Mouse (Mus musculus) bone marrow macrophage, adult 2 months (primary cell): ENCODE measurements around the gene Gm21976. TPM values are rescaled to one million over a fixed set of nuclear protein-coding genes. Genes with fewer than 3 reads are reported as not detected.
A peak's percentile ranks its signal among the peaks of the same experiment; 100 is the strongest.

Experiments used
- H3K27ac ChIP-seq: 2 replicates; pipeline ENCODE4 v1.5.1; 2012; ENCODE audit warnings: low read depth, low read length; ENCODE audit not compliant: insufficient read depth
- H3K4me1 ChIP-seq: 2 replicates; pipeline ENCODE4 v1.6.1; 2012; ENCODE audit warnings: low read length; ENCODE audit not compliant: control insufficient read depth, insufficient read depth
- H3K4me3 ChIP-seq: 2 replicates; pipeline ENCODE4 v1.5.1; 2012; ENCODE audit warnings: mild to moderate bottlenecking, low read length, moderate library complexity; ENCODE audit not compliant: insufficient read depth
- CTCF ChIP-seq: IDR thresholded peaks from 2 replicates; pipeline ENCODE4 v1.5.1; 2012; ENCODE audit warnings: low read depth, mild to moderate bottlenecking, low read length, moderate library complexity
- POLR2A ChIP-seq: IDR thresholded peaks from 2 replicates; pipeline ENCODE4 v1.6.1; 2012; ENCODE audit warnings: mild to moderate bottlenecking, low read depth, low read length, borderline replicate concordance
- polyA plus RNA-seq: library from polyadenylated mRNA; stranded (reverse); fragments of >200 nt; gene quantifications from 2 replicates; pipeline ENCODE4 v1.2.4, GENCODE M21; 2012; ENCODE audit not compliant: missing spikeins, insufficient read depth, insufficient read length

Gm21976 gene
- not detected in 2 replicates for polyA plus RNA-seq

DNA sequence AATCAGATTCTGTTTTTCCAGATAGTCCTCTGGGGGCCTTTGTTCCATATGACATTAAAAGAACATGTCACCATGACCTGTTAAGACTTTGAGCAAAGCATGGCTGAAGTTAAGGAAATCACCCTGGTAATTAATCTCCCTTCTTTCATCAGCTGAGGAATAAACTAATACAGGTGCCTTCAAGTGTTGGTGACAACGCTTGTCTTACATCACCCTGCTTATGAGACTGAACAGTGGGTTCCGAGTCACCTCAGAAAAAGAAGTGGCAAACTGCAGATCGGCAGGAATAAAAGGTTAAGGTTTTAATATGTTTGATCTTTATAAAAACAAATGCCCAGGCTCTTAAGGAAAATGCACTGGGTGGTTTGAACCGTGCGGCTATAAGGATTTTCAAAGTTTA, at the start of gene Gm21976:
Gene Gm21976, plus strand, starts transcription at position 202 of the 400 bp plus-strand sequence.
- Histone ChIP-seq H3K4me3 (no peak within 1 kb of the TSS), H3K4me1 (no peaks in the 10 kb centered on the region), H3K27ac (no peak within 1 kb of the TSS)
- TF ChIP-seq POLR2A, result no peak
- no peak for TF ChIP-seq CTCF

DNA sequence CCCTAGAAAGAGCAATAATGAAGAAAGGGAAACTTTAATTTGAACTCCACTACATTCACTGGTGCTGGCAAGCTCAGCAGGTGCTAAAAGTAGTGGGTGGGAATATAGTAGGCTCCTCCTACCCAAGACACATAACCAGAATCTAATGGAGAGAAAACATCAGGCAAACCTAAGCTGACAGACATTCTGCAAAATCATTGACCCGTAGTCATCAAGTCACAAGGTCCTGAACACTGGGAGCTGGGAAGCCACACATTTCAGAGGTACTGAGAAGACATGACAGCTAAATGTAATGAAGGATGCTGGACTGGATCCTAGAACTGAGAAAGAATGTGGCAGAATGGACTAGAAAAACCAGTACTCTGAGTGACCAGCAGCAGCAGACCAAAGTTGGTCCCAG, 49.2 kb upstream of the Gm21976 start:
- H3K4me3 ChIP-seq, result no peak overlapping the region
- TF ChIP-seq CTCF (no peak), POLR2A (no peak)
- no peak overlapping the region for H3K27ac ChIP-seq
- no peaks in the 10 kb centered on the region for H3K4me1 ChIP-seq

DNA sequence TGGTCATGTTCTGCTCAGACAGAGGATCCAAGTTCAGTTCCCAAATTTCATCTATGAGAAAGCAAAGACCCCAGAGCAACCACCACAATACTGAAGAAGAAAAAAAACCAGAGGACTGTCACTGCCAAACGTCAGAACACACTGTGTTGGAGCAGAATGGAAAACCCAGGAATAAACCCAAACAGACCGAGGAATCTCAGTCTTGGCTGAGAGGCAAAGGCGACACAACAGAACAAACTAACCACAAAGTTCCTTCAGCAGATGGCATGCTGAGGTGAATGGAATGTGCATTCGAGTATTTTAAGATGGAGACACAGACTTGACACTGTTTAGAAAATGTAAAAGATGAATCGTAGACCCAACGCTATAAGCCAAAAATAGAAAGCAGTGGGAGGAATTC, 44.2 kb upstream of the Gm21976 start:
- Histone ChIP-seq H3K4me3 (no peak overlapping the region), H3K4me1 (no peaks in the 10 kb centered on the region), H3K27ac (no peak overlapping the region)
- TF ChIP-seq CTCF (no peak), POLR2A (no peak)

DNA sequence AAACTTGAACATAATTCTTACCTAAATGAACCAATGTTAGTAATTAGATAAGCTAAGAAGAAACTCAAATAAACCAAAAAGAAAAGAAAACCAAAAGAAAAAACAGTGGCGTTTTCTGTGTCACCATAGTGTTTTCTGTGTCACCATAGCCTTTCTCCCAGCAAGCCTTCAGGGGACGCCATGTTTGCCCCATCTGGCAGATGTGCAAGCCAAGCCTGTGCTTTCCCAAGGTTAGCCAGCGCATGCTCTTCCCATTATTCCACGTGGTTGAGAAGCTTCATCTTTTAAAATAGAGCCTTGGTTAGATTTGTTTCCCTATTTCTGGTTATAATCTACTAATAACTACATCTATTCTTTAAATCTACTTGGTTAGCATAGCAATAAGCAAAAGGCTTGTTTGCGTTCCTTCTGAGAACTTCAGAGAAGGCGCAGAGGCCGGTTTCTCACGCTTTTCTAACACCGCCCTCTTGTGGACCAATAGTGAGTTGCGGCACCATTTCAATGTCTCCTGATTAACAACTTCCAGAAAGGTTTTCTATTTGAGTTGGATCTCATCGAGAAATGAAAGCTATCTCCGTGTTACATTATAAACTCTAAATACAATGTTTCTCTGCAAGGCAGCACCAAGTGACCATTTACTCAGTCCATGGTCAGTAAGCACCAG, 39.6 kb upstream of the Gm21976 start:
- no peak overlapping the region for H3K27ac ChIP-seq
- peaks cover 4% of the 10 kb centered on the region for H3K4me1 ChIP-seq
- no peak overlapping the region for H3K4me3 ChIP-seq
- TF ChIP-seq CTCF, result peak; percentile 58
- TF ChIP-seq POLR2A, result no peak

DNA sequence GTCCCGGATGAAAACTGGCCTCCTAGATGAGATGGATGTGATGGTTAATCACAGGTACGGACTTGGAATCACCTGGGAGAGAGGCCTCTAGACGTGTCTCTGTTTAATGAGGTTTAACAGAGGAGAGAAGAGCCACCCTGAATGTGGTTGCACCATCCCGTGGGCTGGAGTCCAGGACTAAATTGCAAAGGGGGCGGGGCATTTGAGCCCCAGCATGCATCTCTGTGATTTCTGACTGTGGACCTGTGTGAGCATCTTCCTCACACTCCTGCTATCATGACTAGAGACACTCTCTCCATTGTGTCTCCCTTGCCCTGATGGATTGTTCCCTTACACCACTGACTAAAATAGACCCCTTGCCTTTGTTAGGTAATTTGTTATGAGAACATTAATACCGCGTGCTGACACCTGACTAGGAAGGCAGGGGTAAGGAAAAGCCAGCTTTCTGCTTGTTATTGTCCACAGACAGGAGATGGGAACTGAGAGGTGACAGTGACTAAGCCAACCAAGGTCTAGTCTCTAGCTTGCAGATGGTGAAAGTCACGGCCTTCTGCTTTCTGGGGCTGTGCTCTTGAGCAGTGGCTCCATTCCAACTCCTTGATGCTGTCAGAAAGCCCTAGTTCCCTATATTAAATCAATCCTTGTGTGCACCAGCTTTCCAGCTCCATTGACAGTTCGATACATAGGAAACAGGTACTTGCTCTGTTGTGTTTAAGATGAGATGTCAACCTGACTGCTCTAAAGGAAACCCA, 38.0 kb upstream of the Gm21976 start:
- H3K4me1 ChIP-seq, result peaks cover 4% of the 10 kb centered on the region
- H3K27ac ChIP-seq, result no peak overlapping the region
- H3K4me3 ChIP-seq, result no peak overlapping the region
- TF ChIP-seq CTCF (no peak), POLR2A (no peak)

DNA sequence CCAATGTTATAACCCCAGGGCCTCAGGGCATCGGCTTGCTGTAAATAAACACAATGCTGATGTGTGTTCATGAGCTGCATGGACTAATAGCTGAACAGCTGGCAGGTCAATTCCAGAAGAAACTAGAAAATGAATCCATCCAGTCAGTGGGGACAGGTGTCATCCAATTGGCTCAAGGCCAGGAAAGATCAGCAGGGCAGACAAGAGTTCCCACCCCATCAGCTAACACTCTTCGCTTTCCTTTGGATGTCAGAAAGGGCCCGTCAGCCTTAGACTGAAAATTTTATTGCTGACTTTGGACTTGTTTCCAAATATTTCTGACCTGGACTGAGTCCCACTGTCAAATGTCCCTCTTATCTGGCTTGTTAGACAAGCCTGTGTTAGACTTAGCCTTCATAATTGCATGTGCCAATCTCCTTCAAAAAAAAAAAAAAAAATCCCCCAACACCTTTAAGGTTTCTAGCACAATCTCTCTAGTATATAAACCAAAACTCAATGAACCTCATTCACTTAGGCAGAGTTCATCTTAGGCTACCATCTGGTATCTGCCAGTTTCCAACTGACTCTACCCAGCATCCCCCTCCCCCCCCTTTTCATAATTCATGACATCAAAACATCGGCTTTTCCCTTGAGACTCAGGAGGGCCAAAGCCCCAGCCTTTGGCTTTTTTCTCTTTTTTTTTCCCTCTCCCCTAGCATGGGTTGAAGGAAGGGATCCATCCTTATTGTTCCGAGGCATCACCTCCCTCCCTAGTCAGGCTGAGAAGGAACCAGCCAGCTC, 34.9 kb upstream of the Gm21976 start:
- TF ChIP-seq POLR2A, result no peak
- no peak for TF ChIP-seq CTCF
- H3K4me3 ChIP-seq, result no peak overlapping the region
- H3K27ac ChIP-seq, result no peak overlapping the region
- peaks cover 4% of the 10 kb centered on the region for H3K4me1 ChIP-seq

DNA sequence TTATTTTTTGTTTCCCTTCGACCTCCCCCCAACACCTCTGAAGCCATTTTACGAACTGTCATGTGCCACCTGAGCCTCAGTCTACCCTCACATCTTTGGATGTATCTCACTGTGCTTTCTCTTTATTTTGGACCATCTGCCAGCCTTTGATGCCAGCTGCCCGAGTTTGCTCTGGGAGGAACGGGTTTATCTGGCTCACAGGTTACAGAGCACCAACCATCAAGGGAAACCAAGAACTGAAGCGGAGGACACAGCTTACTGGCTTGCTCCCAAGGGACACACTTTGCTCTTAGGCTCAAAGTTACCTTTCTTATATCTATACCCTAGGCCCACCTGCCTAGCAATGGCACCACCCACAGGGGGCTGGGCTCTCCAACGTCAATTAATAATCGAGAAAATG, 34.3 kb upstream of the Gm21976 start:
- Histone ChIP-seq H3K4me1 (peaks cover 4% of the 10 kb centered on the region), H3K4me3 (no peak overlapping the region), H3K27ac (no peak overlapping the region)
- TF ChIP-seq CTCF, result no peak
- TF ChIP-seq POLR2A, result no peak

DNA sequence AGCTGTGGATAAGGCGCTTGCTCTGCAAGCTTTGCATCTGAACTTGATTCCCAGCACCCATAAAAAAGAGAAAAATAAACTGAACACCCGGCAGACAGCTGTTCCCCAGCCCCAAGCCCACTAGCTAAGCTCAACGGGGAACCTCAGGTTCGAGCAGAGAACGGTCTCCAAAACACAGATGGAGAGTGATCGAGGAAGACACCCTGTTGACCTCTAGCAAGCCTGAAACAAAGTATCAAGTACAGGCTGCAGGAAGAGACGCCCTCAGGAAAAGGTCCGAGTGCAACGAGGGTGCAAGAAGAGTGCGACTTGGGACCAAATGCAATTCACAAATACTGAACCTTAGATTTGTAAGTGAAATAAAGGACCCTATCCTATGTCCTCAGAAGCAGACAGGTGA, 30.1 kb upstream of the Gm21976 start:
- no peak overlapping the region for H3K4me3 ChIP-seq
- TF ChIP-seq CTCF (no peak), POLR2A (no peak)
- H3K27ac ChIP-seq, result no peak overlapping the region
- H3K4me1 ChIP-seq, result no peaks in the 10 kb centered on the region

DNA sequence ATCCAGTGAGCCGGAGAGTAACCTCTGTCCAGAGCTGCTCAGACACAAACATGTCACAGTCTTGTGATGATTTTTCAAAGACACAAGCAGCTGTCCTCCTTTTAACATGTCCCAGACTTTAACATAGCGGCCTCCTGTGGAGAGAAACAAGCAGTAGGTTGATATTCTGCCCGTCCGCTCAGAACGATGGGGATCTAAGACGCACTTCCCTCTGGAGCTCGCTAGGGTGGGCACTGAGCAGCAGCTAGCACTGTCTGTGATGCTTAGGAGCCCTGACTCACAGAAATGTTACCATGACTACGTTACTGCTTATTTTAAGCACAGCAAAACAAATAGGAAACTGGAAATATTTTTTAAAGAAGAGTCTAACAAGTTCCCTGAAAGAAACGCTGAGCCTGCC, 24.8 kb upstream of the Gm21976 start:
- Histone ChIP-seq H3K4me3 (no peak overlapping the region), H3K4me1 (no peaks in the 10 kb centered on the region), H3K27ac (no peak overlapping the region)
- no peak for TF ChIP-seq POLR2A
- no peak for TF ChIP-seq CTCF

DNA sequence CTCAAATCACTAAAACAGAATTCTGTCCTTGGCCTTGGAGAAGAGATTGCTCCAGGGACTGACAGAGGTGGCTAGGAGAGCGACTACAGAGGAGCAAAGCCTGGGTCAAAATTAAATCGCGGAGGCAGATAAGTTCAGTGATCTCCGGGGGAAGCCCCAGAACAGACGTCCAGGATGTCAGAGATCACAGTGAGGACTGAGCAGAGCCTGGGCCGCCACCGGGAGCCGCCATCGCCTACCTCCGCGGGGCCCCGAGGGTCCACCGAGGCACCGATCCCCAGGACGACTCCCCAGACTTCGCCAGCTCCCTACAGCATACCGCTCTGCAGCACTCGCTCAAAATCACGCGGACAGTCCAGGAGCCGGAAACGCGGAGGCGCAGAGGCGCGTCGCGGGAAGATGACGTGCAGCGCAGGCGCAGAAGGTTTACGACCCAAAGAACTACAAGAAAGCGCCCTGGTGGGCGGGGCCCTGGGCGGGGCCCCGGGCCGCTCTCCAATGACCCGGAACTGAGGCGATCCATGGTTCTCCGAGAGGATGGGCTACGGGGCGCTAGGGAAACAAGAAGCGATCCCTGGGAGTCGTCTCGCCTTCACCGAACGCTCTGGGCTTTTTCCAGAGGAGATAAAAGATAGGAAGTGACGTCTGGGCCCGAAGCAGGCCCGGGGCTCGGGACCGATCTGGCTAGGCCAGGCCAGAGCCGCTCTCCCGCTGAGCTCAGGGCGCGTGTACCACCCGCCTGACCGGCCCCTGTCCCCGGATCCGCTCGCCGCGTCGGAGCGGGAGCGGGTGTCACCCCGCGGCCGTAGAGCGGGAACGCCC, 16.8 kb upstream of the Gm21976 start, which contains the start of the genes Utp15 and Ankra2:
Gene Utp15, minus strand, starts transcription at position 406 of the 822 bp plus-strand sequence.
Gene Ankra2, plus strand, starts transcription at position 439 of the 822 bp plus-strand sequence.
- TF ChIP-seq CTCF (no peak), POLR2A (no peak)
- peaks cover 5% of the 10 kb centered on the region; the same call in 1 of the 2 replicates for H3K4me1 ChIP-seq
- H3K27ac ChIP-seq, result peak within 1 kb of the TSS; percentile 65
- peak within 1 kb of the TSS; percentile 90 for H3K4me3 ChIP-seq
